Mouse (Mus musculus): ENCODE data around the gene Cdh5. TPM values are rescaled to one million over a fixed set of nuclear protein-coding genes. Genes with fewer than 3 reads are reported as not detected.
"Not testable (repeated sequence)": the region's sequence is repeated elsewhere in the genome, so short reads cannot be mapped to it uniquely, and the experiment has no call there.

The Cdh5 gene
- polyA plus RNA-seq, 1 experiment from 2014 or later = 12.1 TPM

DNA sequence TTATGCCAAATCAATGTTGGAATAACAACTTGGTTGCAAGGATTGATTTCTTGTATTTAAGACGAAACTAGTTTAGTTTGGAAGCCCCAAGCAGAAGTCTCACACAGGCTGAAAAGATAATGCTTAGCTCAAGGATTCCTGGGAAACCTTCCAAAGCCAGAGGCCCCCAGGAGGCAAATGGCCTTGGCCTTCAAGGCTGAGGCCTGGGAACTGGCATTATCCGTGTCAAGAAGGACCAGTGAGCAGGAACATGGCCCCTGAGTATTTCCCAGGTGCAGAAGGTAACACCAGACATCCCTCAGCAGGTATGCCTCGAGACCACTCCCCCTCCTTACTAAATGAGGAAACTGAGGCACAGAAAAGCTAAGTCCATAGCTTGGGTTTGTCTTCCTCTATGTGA is 12.5 kb upstream of the Cdh5 start:
- no peak for ATAC-seq
- Histone ChIP-seq H3K4me2 (replicated peaks; ENCODE audit: low read depth) (no peak overlapping the region), H3K9me3 (ENCODE audit: control insufficient read depth) (no peaks in the 10 kb centered on the region), H3K9ac (ENCODE audit: low read depth, low read length) (no peak overlapping the region), H3K4me1 (replicated peaks; ENCODE audit: control insufficient read depth, insufficient read depth, low read length) (no peaks in the 10 kb centered on the region), H3K27me3 (replicated peaks; ENCODE audit: control insufficient read depth, insufficient read depth, low read length) (no peaks in the 10 kb centered on the region), H3K4me3 (ENCODE audit: low read depth, low read length) (no peak overlapping the region), H3K27ac (ENCODE audit: low read depth, low read length) (no peak overlapping the region), H3K36me3 (ENCODE audit: control insufficient read depth, insufficient read depth) (no peaks in the 10 kb centered on the region)
- 74% methylated on average over 3 of the region's 3 CpGs for WGBS
- no peak for TF ChIP-seq CTCF (IDR thresholded peaks at IDR 0.05; ENCODE audit: low read depth)

DNA sequence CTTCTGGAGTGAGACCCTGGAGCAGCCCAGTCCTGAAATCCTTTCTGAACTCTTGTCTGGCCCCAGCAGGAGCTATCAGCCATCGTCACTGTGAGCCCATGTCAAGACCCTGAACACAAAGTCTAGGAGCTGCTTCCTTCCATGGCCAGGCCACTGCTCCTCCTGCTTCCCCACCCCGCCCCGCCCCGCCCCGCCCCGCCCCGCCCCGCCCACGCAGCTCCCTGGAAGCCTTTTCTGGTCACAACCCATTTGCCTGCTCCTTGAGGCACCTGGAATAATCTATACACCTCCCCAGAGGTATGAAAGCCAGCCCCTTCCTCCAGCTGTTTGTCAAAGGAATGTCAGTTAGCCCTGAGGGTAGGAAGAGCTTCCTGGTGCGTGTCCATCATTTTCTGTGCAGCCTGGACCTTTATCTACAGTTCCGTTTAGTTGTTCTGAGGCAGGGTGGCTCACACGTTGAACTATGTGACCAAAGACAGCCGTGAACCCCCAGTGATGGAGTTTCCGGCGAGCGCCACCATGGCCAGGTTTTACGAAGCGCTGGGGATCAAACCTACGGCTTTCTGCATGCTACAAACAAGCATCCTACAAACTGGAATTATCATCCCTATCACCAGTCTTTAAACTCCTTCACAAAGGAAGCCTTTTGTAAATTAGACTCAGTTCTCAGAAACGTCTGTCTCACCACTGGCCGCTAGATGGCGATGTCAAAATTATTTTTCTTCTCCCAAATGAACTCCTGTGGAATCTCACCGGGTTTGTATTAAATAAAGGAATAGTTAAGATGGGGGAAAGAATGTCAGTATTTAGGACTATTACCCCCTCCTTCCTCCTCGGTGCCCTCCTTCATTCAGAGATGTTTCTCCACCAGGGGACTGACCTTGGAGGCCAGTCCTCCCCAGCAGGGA is 10.2 kb upstream of the Cdh5 start:
- H3K9me3 ChIP-seq (ENCODE audit: control insufficient read depth); H3K9ac ChIP-seq (ENCODE audit: low read depth, low read length); H3K4me1 ChIP-seq (replicated peaks; ENCODE audit: control insufficient read depth, insufficient read depth, low read length); H3K4me3 ChIP-seq (ENCODE audit: low read depth, low read length); H3K27me3 ChIP-seq (replicated peaks; ENCODE audit: control insufficient read depth, insufficient read depth, low read length); ATAC-seq; H3K27ac ChIP-seq (ENCODE audit: low read depth, low read length); H3K36me3 ChIP-seq (ENCODE audit: control insufficient read depth, insufficient read depth): not testable (repeated sequence)
- WGBS = 11% methylated on average over 24 of the region's 24 CpGs
- TF ChIP-seq CTCF (IDR thresholded peaks at IDR 0.05; ENCODE audit: low read depth) = peak; percentile 58
- H3K4me2 ChIP-seq (replicated peaks; ENCODE audit: low read depth) = peak overlapping the region; percentile 54

DNA sequence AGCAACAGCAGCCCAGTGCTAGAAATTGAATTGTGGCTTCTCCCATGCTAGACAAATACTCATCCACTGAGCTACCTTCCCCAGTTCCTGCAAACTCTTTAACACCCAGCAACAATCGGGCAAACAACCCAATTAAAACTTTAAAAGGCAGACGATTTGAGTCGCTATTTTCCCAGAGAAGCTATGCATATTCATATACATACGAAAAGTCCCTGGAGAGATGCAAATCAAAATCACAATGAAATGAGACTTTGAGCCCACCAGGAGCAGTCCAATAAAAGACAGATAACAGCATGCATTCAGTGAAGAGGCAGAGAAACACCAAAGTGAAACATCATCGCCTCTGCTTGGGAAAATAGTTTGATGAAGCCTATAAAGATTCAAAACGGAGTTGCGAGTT is 8.1 kb upstream of the Cdh5 start:
- no peak for ATAC-seq
- H3K27me3 ChIP-seq (replicated peaks; ENCODE audit: control insufficient read depth, insufficient read depth, low read length) = no peaks in the 10 kb centered on the region
- no peaks in the 10 kb centered on the region for H3K9me3 ChIP-seq (ENCODE audit: control insufficient read depth)
- WGBS = 61% methylated on average over 7 of the region's 7 CpGs
- no peak overlapping the region for H3K9ac ChIP-seq (ENCODE audit: low read depth, low read length)
- no peak for TF ChIP-seq CTCF (IDR thresholded peaks at IDR 0.05; ENCODE audit: low read depth)
- H3K4me1 ChIP-seq (replicated peaks; ENCODE audit: control insufficient read depth, insufficient read depth, low read length) = no peaks in the 10 kb centered on the region
- H3K27ac ChIP-seq (ENCODE audit: low read depth, low read length) = no peak overlapping the region
- H3K4me2 ChIP-seq (replicated peaks; ENCODE audit: low read depth) = no peak overlapping the region
- H3K4me3 ChIP-seq (ENCODE audit: low read depth, low read length) = no peak overlapping the region
- no peaks in the 10 kb centered on the region for H3K36me3 ChIP-seq (ENCODE audit: control insufficient read depth, insufficient read depth)

DNA sequence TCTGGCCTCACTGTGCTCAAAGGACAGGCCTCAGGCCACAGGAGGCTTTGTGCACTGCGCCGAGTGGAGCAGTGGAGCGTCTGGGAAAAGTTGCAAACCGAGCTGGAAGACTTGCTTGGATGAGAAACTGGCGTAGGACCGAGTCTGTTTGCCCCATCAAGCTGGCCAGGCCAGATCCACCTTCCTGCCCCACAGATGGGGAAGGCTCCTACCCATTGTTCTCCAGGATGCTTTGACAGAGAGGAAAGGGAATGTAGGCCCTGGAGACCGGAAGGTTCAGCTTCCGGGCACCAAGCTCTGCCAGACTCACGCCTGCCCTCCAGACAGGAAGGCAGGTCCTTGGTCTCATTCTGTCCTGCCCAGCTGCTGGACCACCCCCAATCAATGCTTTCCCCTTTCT is 5.8 kb upstream of the Cdh5 start:
- no peak for TF ChIP-seq CTCF (IDR thresholded peaks at IDR 0.05; ENCODE audit: low read depth)
- 74% methylated on average over 9 of the region's 9 CpGs for WGBS
- H3K9me3 ChIP-seq (ENCODE audit: control insufficient read depth) = no peaks in the 10 kb centered on the region
- no peak overlapping the region for H3K9ac ChIP-seq (ENCODE audit: low read depth, low read length)
- H3K4me3 ChIP-seq (ENCODE audit: low read depth, low read length) = no peak overlapping the region
- 0 out of 2 replicates have a peak, but pooled peaks have one; percentile 13 for ATAC-seq
- H3K4me1 ChIP-seq (replicated peaks; ENCODE audit: control insufficient read depth, insufficient read depth, low read length) = 0 out of 2 replicates have a peak, but pooled peaks cover 3% of the 10 kb centered on the region
- no peak overlapping the region for H3K27ac ChIP-seq (ENCODE audit: low read depth, low read length)
- H3K36me3 ChIP-seq (ENCODE audit: control insufficient read depth, insufficient read depth) = no peaks in the 10 kb centered on the region
- no peak overlapping the region for H3K4me2 ChIP-seq (replicated peaks; ENCODE audit: low read depth)
- H3K27me3 ChIP-seq (replicated peaks; ENCODE audit: control insufficient read depth, insufficient read depth, low read length) = no peaks in the 10 kb centered on the region

DNA sequence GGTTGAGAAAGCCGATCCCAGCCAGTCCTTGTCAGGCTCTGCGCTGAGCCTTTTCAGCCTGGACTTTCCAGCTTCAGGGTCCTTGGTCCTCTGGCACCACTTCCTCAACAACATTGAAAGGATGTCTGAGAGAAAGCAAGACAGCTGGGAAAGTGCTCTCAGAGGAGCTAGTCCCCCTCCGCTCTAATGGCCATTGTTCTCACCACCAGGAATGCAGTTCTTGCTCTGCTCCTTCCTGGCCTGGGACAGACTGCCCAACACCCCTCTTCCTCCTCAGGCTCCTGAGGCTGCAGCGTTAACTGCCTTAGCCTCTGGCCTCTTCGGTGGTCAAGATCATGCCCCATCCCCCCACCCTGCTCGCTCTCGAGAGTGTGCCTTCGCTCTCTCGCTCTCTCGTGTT is 4.8 kb upstream of the Cdh5 start:
- no peak overlapping the region for H3K4me2 ChIP-seq (replicated peaks; ENCODE audit: low read depth)
- no peak overlapping the region for H3K4me3 ChIP-seq (ENCODE audit: low read depth, low read length)
- TF ChIP-seq CTCF (IDR thresholded peaks at IDR 0.05; ENCODE audit: low read depth) = no peak
- 0 out of 2 replicates have a peak, but pooled peaks cover 3% of the 10 kb centered on the region for H3K4me1 ChIP-seq (replicated peaks; ENCODE audit: control insufficient read depth, insufficient read depth, low read length)
- H3K27ac ChIP-seq (ENCODE audit: low read depth, low read length) = no peak overlapping the region; the same call in 1 of the 2 replicates
- no peak overlapping the region for H3K9ac ChIP-seq (ENCODE audit: low read depth, low read length)
- WGBS = 54% methylated on average over 10 of the region's 10 CpGs
- no peaks in the 10 kb centered on the region for H3K9me3 ChIP-seq (ENCODE audit: control insufficient read depth)
- no peaks in the 10 kb centered on the region for H3K27me3 ChIP-seq (replicated peaks; ENCODE audit: control insufficient read depth, insufficient read depth, low read length)
- no peak for ATAC-seq
- H3K36me3 ChIP-seq (ENCODE audit: control insufficient read depth, insufficient read depth) = no peaks in the 10 kb centered on the region

DNA sequence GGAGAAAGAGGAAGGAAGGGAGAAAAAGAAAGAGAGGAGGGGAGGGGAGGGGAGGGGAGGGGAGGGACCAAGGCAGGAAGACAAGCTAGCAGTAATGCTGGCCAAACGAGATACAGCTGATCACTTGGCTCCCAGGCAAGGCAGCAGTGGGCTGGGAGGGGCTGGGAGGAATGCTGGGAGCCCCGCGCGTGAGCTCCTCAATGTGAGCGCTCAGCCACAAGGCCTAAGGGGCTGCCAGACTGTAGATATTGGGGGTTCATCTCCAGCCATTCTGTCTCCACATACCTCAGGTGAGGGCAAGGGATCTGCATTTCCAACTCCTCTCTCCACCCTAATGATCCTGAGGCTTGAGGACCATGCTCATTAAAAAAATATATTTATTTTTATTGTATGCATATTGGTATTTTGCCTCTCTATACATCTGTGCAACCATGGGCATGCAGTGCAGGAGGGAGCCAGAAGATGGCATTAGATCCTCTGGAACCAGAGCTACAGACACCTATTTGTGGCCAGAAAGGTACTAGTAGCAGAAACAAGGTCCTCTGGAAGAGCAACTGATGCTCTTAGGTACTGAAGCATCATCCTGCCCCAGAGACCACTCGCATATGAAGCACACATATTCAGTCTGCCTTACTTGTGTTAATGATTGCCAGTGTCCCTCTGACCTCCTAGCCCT is 2.6 kb upstream of the Cdh5 start:
- WGBS = 26% methylated on average over 6 of the region's 6 CpGs
- H3K27ac ChIP-seq (ENCODE audit: low read depth, low read length) = no peak overlapping the region
- H3K4me3 ChIP-seq (ENCODE audit: low read depth, low read length) = no peak overlapping the region
- ATAC-seq = no peak
- H3K4me1 ChIP-seq (replicated peaks; ENCODE audit: control insufficient read depth, insufficient read depth, low read length) = 0 out of 2 replicates have a peak, but pooled peaks cover 3% of the 10 kb centered on the region
- H3K9me3 ChIP-seq (ENCODE audit: control insufficient read depth) = no peaks in the 10 kb centered on the region
- H3K4me2 ChIP-seq (replicated peaks; ENCODE audit: low read depth) = no peak overlapping the region
- no peaks in the 10 kb centered on the region for H3K27me3 ChIP-seq (replicated peaks; ENCODE audit: control insufficient read depth, insufficient read depth, low read length)
- no peaks in the 10 kb centered on the region for H3K36me3 ChIP-seq (ENCODE audit: control insufficient read depth, insufficient read depth)
- peak; percentile 64 for TF ChIP-seq CTCF (IDR thresholded peaks at IDR 0.05; ENCODE audit: low read depth)
- H3K9ac ChIP-seq (ENCODE audit: low read depth, low read length) = no peak overlapping the region

All from intestine, postnatal 0 days (tissue).